Mouse (Mus musculus) limb, embryonic 13.5 days (tissue): ENCODE results near the gene Cbx8. TPM values are rescaled to one million over a fixed set of nuclear protein-coding genes. Genes with fewer than 3 reads are reported as not detected.

Experiments
- ATAC-seq: fragments of 200-750 bp; cut with Nextera tagmentation; 2 replicates; pipeline ENCODE4 v1.8.0; 2017; ENCODE audit warnings: low read depth, moderate number of reproducible peaks, moderate TSS enrichment; ENCODE audit not compliant: low FRiP score
- H3K27ac ChIP-seq: fragments of 300-500 bp; sonication (generic); 2 replicates; pipeline ENCODE4 v1.5.1; 2015; ENCODE audit warnings: inconsistent platforms, mild to moderate bottlenecking, moderate library complexity
- H3K27me3 ChIP-seq: fragments of 300-500 bp; sonication (generic); 2 replicates; pipeline ENCODE4 v1.6.1; 2015; ENCODE audit warnings: mild to moderate bottlenecking, inconsistent platforms
- H3K36me3 ChIP-seq: fragments of 300-500 bp; sonication (generic); 2 replicates; pipeline ENCODE4 v1.6.1; 2015; ENCODE audit warnings: inconsistent platforms, mild to moderate bottlenecking, moderate library complexity
- H3K4me1 ChIP-seq: fragments of 300-500 bp; sonication (generic); 2 replicates; pipeline ENCODE4 v1.6.1; 2015; ENCODE audit warnings: inconsistent platforms
- H3K4me2 ChIP-seq: fragments of 300-500 bp; sonication (generic); replicated peaks from 2 replicates; pipeline ENCODE4 v1.6.1; 2015; ENCODE audit warnings: inconsistent platforms, mild to moderate bottlenecking, moderate library complexity
- H3K4me3 ChIP-seq: fragments of 300-500 bp; sonication (generic); 2 replicates; pipeline ENCODE4 v1.5.1; 2015; ENCODE audit warnings: moderate library complexity, mild to moderate bottlenecking, inconsistent platforms
- H3K9ac ChIP-seq: fragments of 300-500 bp; sonication (generic); 2 replicates; pipeline ENCODE4 v1.6.1; 2015; ENCODE audit warnings: mild to moderate bottlenecking, inconsistent platforms
- H3K9me3 ChIP-seq: fragments of 300-500 bp; sonication (generic); 2 replicates; pipeline ENCODE4 v1.6.1; 2016; ENCODE audit warnings: inconsistent platforms
- WGBS: fragments of 180-500 bp; shearing (Covaris S2); methylation state at CpG from one replicate; pipeline ENCODE4 v1.1.7; 2015; 5-methylcytosine and 5-hydroxymethylcytosine counted together
- polyA plus RNA-seq: library from polyadenylated mRNA; unstranded; fragments of >200 nt; fragmentation: Nextera tagmentation; extraction: Ambion mirVana; gene quantifications from 2 replicates; pipeline ENCODE4 v1.2.1, GENCODE M21; 2015

Cbx8 gene
- polyA plus RNA-seq = 9.4 and 10.6 TPM in 2 replicates

DNA sequence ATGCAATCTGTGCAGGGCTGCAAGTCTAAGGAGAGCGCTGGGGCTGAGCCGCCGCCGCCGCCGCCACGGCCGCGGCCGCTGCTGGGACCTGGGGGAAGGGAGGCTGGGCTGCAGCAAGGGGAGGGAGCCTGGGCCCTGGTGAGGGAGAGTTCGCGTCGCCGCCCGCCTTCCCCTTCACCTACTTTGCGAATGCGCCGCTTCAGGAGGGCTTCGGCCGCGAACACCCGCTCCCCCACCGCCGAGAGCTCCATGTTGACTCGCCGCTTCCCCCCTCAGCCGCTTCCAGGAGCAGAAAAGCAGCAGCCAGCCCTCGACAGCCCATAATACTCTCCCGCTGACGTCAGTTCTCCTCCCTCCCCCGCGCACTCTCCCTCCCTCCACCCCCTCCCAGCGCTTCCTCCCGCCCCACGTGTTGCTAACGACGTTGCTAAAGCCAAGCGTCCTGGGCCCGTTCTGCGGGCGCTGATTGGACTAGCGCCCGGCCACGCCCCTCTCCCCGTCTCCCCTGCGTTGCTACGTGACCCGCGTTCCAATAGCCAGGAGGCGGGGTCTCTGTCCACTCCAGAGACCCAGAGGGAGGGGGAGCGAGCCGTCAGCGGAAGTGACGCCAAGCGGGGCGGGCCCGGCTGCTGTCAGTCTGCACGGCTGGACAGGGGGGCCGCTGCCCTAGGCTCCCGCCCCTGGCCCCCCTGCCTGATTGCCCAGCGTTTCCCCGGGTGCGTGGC, at the start of gene Cbx8:
TSS of gene Cbx8 (minus strand) at position 370 of the 725 bp plus-strand sequence.
- ATAC-seq = peak; percentile 90
- H3K4me1 ChIP-seq = peaks cover 89% of the 10 kb centered on the region
- H3K4me3 ChIP-seq = peak within 1 kb of the TSS; percentile 77
- peak within 1 kb of the TSS; percentile 81 for H3K27ac ChIP-seq
- 0% methylated on average over 52 of the region's 63 CpGs for WGBS
- H3K27me3 ChIP-seq = peaks cover 65% of the 10 kb centered on the region
- H3K36me3 ChIP-seq = peaks cover 10% of the 10 kb centered on the region
- no peaks in the 10 kb centered on the region for H3K9me3 ChIP-seq
- peak within 1 kb of the TSS; percentile 94 for H3K4me2 ChIP-seq
- H3K9ac ChIP-seq = peak within 1 kb of the TSS; percentile 86

DNA sequence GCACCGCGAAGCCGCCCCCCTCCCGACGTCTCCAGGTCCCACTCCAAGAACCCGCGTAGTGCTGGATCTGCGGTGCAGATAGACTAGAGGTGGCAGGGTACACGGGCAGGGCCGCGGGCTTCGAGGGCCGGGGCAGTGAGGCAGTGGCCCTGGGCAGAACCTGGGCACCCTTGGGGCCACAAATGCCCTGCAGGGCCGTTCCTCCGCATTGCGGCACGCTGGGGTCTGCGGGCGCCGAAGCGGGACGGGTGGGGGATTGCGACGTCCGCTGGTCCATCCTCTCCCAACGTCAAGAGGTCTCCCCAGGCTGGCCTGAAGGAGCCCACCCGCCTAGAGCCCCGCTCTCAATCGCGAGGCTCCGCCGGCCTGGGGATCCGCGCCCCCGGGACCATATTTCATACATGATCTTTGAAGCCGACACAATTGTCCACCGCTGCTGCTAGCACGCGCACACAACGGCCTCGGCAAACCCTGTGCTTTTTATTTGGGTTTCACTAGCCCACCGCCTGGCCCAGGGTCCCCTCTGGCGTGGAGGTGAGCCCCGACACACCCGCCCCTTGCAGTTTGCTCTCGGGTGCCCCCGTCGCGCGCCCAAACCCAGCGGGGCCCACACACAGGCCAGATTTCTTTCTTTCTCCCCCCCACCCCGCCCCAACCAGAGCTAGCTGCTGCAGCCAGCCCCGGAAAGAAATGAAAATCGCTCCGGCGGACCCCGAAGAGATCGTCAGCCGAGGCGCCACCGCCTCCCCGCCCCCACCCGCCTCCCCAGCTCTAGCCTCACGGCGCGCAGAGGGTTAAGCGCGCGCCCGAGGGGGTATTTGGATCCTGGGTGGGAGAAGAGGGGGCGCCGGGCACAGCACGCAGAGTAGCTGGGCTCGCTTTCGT, 49.5 kb upstream of the Cbx8 start:
- ATAC-seq = 0 out of 2 replicates have a peak, but pooled peaks have one; percentile 1

DNA sequence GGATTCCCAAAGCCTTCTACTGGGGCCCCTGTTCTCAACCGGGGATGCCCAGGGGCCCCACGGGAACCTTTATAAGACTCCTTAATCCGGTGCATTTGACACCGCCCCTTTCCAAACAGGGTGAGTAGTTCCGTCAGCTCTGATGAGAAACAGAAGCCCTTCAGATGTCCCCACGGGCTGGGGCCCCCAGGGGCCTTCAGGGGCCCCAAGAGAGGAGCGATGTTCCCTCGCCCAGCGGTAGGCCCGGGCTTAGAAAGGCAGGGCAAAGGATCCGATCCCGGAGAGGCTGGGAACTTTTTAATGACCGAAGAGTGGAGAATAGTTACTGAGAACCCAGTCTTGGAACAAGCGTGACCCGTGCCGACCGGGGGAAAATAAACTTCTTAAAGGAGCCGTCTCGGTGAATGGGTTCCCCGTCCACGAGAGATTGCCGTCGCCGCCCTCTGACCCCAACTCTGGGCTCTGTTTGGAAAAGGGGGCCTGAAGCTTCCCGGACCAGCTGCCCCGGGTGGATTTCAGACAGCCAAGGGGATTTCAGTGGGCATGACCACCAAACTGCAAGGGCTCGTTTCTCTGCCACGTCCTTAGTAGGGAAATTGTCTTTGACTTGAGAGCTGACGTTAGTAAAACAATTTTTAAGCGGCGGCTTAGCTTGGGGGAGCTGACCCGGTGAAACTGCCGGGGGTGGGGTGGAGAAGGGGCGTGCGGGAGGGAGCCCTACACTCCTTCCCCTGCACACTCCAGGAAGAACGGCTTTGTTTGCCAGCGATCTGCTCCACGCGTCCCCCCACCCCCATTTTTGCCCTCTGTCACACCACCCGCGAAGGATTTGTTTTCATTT, 48.7 kb upstream of the Cbx8 start:
- ATAC-seq = no peak

More for the DNA sequence above, 49.5 kb upstream of the Cbx8 start:
- H3K4me3 ChIP-seq = peak overlapping the region; percentile 57
- under 1% methylated on average over 74 of the region's 75 CpGs for WGBS
- H3K4me2 ChIP-seq = peak overlapping the region; percentile 92
- peaks cover 48% of the 10 kb centered on the region for H3K4me1 ChIP-seq
- H3K36me3 ChIP-seq = no peaks in the 10 kb centered on the region
- H3K27ac ChIP-seq = 0 out of 2 replicates have a peak overlapping the region, but pooled peaks have one; percentile 39
- no peaks in the 10 kb centered on the region for H3K9me3 ChIP-seq
- peaks cover 47% of the 10 kb centered on the region for H3K27me3 ChIP-seq
- H3K9ac ChIP-seq = peak overlapping the region; percentile 70

DNA sequence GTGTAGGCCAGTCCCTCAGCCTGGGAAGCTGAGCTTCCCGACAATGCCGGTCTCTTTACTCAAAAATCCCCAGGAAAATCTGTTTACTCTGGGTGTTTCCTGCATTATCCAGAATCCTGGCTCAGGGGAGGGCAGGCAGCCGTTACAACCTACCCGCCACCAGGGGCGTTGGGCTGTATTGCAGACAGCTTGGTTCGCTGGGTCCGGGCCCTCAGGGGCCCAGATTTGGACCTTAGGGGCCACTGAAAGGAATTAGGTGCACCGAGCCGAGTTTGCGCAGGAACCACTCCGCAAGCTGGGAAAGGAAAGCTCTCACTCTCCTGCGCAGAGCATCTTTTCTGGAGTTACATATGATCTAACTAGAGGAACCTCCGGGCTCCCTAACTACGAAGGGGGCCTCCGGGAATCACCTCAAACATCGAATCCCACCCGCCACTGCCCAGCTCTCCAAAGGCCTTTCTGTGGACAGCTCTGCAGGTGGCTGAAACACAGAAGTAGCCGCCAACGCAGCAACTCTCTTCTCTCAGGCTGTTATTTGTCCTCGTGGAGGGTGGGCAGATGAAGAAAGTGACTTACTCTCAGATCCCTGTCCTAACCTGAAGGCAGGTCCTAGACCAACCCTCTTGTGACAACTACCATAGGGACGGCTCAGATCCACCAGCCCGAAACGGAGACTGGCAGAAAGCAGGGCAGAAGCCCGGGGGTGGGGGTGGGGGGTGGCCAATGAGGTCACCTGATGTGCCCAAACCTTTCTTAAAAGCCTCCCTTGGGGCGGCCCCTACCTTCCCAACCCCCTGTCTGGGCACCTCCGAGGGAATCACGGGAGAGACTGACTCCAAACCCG, 47.8 kb upstream of the Cbx8 start:
- no peak for ATAC-seq
- Histone ChIP-seq H3K4me1 (peaks cover 61% of the 10 kb centered on the region), H3K27me3 (peaks cover 44% of the 10 kb centered on the region), H3K4me2 (peak overlapping the region; percentile 92; the same call in 1 of the 2 replicates), H3K27ac (no peak overlapping the region), H3K9ac (no peak overlapping the region), H3K9me3 (no peaks in the 10 kb centered on the region), H3K4me3 (peak overlapping the region; percentile 57), H3K36me3 (no peaks in the 10 kb centered on the region)
- WGBS = 2% methylated on average over 28 of the region's 28 CpGs

More for the DNA sequence above, 48.7 kb upstream of the Cbx8 start:
- Histone ChIP-seq H3K27ac (no peak overlapping the region), H3K36me3 (no peaks in the 10 kb centered on the region), H3K27me3 (peaks cover 44% of the 10 kb centered on the region), H3K9me3 (no peaks in the 10 kb centered on the region), H3K4me1 (peaks cover 53% of the 10 kb centered on the region), H3K4me3 (peak overlapping the region; percentile 57), H3K4me2 (peak overlapping the region; percentile 92), H3K9ac (peak overlapping the region; percentile 70)
- 1% methylated on average over 41 of the region's 41 CpGs for WGBS

DNA sequence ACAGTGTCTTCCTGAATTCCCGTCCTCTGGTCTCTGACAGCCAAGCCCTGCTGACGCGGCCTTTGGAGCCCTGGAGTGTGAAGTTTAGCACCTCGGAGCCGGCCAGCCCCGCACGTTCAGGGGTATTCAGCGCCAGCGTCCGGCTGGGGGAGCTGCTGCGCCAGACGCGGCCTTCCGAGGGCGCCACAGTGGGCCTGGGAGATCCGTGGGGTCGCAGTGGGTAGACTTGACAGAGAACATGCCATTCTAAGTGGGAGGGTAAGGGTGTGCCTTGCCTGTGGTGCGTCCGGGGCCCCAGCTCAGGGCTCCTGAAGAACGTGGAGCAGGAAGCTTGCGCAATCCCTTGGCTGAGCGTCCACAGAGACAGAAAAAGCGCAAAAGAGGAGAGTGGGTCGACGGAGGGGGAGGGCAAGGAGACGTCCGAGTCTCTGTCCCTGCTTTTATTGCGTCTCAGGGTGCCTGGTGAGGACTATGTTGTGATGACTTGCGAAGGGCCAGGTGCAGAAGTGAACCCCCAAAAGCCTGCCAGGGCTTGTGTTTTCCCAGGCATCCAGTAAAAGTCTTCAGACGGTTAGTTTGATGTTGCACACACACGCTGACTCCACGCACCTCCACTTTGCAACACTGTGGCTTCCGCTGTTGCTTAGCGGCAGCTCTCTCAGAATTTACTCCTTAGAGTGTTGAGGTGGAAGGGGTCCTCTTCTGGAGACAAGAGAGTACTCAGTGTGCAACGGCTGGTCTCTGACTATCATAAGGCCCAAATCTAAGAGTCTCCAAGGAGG, 46.7 kb upstream of the Cbx8 start:
- WGBS = 3% methylated on average over 35 of the region's 35 CpGs
- Histone ChIP-seq H3K4me2 (peak overlapping the region; percentile 41), H3K27me3 (peaks cover 53% of the 10 kb centered on the region)

DNA sequence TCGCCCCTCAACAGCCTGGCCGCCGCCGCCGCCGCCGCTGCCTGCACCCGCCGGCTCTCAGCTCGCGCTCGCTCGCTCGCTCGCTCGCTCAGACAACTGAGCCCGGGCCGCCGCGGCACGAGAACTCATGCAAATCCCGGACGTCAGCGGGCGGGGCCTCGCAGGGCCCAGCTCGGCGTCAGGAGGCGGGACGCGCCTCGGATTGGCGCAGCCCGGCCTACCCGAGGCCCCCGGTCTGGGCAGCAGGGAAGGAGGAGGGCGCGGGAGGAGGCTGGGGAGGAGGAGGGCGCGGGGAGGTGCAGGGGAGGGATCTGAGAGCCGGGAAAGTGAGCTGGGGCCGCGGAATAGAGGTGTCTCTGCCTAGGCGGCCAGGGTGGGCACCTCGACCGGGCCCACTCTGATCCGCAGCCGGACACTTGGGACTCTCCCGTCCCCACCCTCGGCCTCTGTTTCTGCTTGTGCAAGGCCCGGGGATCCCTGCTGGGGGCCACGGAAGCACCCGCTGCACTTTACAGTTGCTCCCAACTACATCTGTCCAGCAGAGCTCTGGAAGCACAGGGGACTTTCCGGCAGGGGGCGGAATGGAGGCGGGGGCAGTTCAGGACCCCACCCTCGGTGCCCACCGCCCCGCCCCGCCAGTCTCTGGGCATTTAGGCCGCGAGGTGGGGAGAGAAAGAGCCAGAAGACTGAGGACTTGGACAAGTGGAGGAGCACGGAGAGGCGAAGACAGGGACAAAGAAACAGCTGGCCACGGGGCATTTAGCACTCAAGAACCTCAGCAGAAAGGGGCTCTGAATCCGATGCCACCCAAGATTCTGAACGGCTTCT, 45.6 kb upstream of the Cbx8 start, which contains the start of gene Cbx4:
TSS of gene Cbx4 (minus strand) at position 78 of the 828 bp plus-strand sequence.
- ATAC-seq = peak; percentile 86
- Histone ChIP-seq H3K4me3 (peak within 1 kb of the TSS; percentile 89), H3K4me2 (peak within 1 kb of the TSS; percentile 92), H3K9ac (peak within 1 kb of the TSS; percentile 97), H3K4me1 (peaks cover 77% of the 10 kb centered on the region), H3K36me3 (peaks cover 11% of the 10 kb centered on the region), H3K27ac (peak within 1 kb of the TSS; percentile 98), H3K27me3 (peaks cover 58% of the 10 kb centered on the region), H3K9me3 (no peaks in the 10 kb centered on the region)
- WGBS = 1% methylated on average over 62 of the region's 67 CpGs

More for the DNA sequence above, 46.7 kb upstream of the Cbx8 start:
- Histone ChIP-seq H3K9ac (peak overlapping the region; percentile 25; the same call in 1 of the 2 replicates), H3K4me1 (peaks cover 72% of the 10 kb centered on the region), H3K9me3 (no peaks in the 10 kb centered on the region), H3K27ac (no peak overlapping the region), H3K4me3 (peak overlapping the region; percentile 12; the same call in 1 of the 2 replicates), H3K36me3 (peaks cover under 1% of the 10 kb centered on the region; the same call in 1 of the 2 replicates)
- no peak for ATAC-seq

DNA sequence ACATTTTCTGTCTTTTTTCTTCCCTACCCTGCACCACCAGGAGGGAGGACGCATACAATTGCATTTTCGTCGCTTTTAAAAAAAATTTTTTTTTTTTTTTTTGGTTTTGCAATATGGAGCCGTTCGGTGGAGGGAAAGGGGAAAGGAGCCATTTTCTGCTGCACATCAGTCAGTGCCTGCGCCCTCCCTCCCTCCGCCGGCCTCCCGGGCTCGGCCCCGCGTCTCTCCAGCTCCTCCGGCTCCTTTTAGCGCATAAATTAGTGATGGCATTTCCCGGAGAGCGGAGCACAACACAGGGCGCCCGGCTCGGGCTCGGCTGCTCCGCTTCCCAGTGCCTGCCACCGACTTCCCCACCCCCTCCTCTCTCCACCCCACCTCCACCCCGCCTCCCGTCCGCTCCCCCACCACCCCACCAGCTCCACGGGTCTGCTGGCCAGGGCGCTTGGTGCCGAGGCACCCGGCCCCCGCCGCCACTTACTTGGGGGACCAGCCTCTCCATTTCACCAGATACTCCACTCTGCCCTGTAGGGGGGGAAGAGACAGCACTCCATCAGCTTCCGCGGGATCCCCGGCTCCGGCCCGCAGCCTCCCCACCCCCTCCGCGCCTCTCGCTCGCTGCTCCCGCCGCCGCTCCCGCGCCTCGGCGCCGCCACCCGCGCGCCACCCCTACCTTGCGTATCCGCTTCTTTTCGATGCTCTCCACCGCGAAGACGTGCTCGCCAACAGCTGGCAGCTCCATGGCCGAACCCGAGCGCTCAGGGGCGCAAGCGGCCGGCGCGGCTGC, 44.7 kb upstream of the Cbx8 start:
- H3K9ac ChIP-seq = peak overlapping the region; percentile 97
- H3K4me1 ChIP-seq = peaks cover 82% of the 10 kb centered on the region
- peak overlapping the region; percentile 98 for H3K27ac ChIP-seq
- peak overlapping the region; percentile 92 for H3K4me2 ChIP-seq
- WGBS = under 1% methylated on average over 65 of the region's 66 CpGs
- H3K36me3 ChIP-seq = peaks cover 20% of the 10 kb centered on the region
- ATAC-seq = peak; percentile 22
- no peaks in the 10 kb centered on the region for H3K9me3 ChIP-seq
- H3K27me3 ChIP-seq = peaks cover 67% of the 10 kb centered on the region
- H3K4me3 ChIP-seq = peak overlapping the region; percentile 89

DNA sequence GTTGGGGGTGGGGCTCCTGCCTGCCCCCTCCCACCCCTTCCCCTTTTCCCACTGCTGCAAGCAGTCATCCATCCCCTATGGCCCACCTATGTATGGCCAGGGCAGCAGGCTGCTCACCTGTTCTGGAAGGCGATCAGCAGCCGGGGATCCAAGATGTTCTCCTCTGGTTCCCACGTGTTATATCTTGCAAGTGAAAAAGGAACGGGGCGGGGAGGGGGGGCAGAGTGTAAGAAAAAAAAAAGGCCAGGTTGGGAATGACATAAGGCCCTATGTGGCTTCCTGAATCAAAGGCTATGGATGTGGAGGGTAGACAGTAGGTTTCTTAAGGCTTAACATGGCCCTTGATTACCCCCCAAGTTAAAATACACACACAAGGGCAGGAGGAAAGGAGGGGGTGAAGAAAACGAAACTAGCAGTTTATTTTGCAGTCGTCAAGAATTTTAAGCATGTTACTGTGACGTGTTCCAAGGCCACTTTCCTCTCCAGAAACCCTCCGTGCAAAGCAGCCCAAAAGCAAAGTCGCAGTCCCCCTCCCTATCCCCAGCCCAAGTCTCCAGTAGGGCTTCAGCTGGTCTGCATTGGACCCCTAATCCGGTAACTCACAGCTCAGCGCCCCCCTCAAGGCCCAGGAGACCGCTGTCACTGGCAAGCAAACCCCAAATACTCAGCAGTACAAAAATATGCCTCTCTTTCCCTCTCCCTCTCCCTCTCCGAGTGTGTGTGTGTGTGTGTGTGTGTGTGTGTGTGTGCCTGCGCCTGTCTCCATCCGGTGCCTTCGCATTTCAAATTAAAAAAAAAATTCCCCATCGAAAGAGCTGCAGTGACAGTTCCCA, 43.9 kb upstream of the Cbx8 start:
- no peak for ATAC-seq
- Histone ChIP-seq H3K4me1 (peaks cover 78% of the 10 kb centered on the region), H3K9ac (peak overlapping the region; percentile 97), H3K4me2 (peak overlapping the region; percentile 92), H3K9me3 (no peaks in the 10 kb centered on the region), H3K27ac (peak overlapping the region; percentile 98), H3K4me3 (peak overlapping the region; percentile 89), H3K36me3 (peaks cover 21% of the 10 kb centered on the region), H3K27me3 (peaks cover 67% of the 10 kb centered on the region)
- WGBS = 2% methylated on average over 18 of the region's 18 CpGs
